Mouse (Mus musculus) limb, embryonic 13.5 days (tissue): Measurements from ENCODE around the gene Rhd. TPM values are rescaled to one million over a fixed set of nuclear protein-coding genes. Genes with fewer than 3 reads are reported as not detected.
"Not testable (repeated sequence)": the region's sequence is repeated elsewhere in the genome, so short reads cannot be mapped to it uniquely, and the experiment has no call there.

Source experiments
- ATAC-seq: fragments of 200-750 bp; cut with Nextera tagmentation; 2 replicates; pipeline ENCODE4 v1.8.0; 2017; ENCODE audit warnings: low read depth, moderate number of reproducible peaks, moderate TSS enrichment; ENCODE audit not compliant: low FRiP score
- H3K27ac ChIP-seq: fragments of 300-500 bp; sonication (generic); 2 replicates; pipeline ENCODE4 v1.5.1; 2015; ENCODE audit warnings: inconsistent platforms, mild to moderate bottlenecking, moderate library complexity
- H3K27me3 ChIP-seq: fragments of 300-500 bp; sonication (generic); 2 replicates; pipeline ENCODE4 v1.6.1; 2015; ENCODE audit warnings: mild to moderate bottlenecking, inconsistent platforms
- H3K36me3 ChIP-seq: fragments of 300-500 bp; sonication (generic); 2 replicates; pipeline ENCODE4 v1.6.1; 2015; ENCODE audit warnings: inconsistent platforms, mild to moderate bottlenecking, moderate library complexity
- H3K4me1 ChIP-seq: fragments of 300-500 bp; sonication (generic); 2 replicates; pipeline ENCODE4 v1.6.1; 2015; ENCODE audit warnings: inconsistent platforms
- H3K4me2 ChIP-seq: fragments of 300-500 bp; sonication (generic); replicated peaks from 2 replicates; pipeline ENCODE4 v1.6.1; 2015; ENCODE audit warnings: inconsistent platforms, mild to moderate bottlenecking, moderate library complexity
- H3K4me3 ChIP-seq: fragments of 300-500 bp; sonication (generic); 2 replicates; pipeline ENCODE4 v1.5.1; 2015; ENCODE audit warnings: moderate library complexity, mild to moderate bottlenecking, inconsistent platforms
- H3K9ac ChIP-seq: fragments of 300-500 bp; sonication (generic); 2 replicates; pipeline ENCODE4 v1.6.1; 2015; ENCODE audit warnings: mild to moderate bottlenecking, inconsistent platforms
- H3K9me3 ChIP-seq: fragments of 300-500 bp; sonication (generic); 2 replicates; pipeline ENCODE4 v1.6.1; 2016; ENCODE audit warnings: inconsistent platforms
- WGBS: fragments of 180-500 bp; shearing (Covaris S2); methylation state at CpG from one replicate; pipeline ENCODE4 v1.1.7; 2015; 5-methylcytosine and 5-hydroxymethylcytosine counted together
- polyA plus RNA-seq: library from polyadenylated mRNA; unstranded; fragments of >200 nt; fragmentation: Nextera tagmentation; extraction: Ambion mirVana; gene quantifications from 2 replicates; pipeline ENCODE4 v1.2.1, GENCODE M21; 2015

Gene Rhd
- polyA plus RNA-seq, 1 experiment from 2014 or later, result 2.9 TPM

DNA sequence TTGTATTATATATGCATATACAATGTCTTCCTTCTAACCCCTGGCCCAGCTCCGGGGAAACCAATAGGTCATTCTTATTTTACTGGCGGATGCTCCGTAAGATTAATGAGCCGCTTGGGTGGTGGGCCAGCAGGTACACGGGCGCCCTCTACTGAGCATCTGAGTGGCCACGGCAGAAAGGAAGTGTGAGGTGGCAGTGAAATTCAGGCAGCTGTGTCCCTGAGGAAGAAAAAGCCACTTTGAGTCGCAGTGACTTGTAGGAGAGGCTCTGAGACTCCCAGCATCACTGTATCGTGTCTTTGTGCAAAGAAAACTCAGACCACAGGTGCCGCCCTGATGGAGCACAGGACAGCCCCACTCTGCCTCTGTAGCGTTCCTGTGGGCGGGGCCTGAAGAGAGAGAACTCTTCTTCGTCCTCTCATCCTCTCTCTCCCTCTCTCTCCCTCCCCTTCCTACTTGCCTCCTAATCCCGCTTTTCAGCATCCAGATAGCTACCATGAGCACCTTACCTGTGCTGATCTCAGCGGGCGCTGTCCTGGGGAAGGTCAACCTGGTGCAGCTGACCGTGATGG lies 15.2 kb downstream of the Rhd start:
- peak overlapping the region; percentile 63 for H3K9ac ChIP-seq
- H3K27ac ChIP-seq, result no peak overlapping the region
- H3K4me2 ChIP-seq, result peak overlapping the region; percentile 72

GRCm38 (mm10) chr4:134880041-134880440 lies 15.7 kb downstream of the Rhd start:
- ATAC-seq, result no peak
- peaks cover 9% of the 10 kb centered on the region; the same call in 1 of the 2 replicates for H3K4me1 ChIP-seq
- no peaks in the 10 kb centered on the region for H3K27me3 ChIP-seq
- H3K36me3 ChIP-seq, result no peaks in the 10 kb centered on the region
- WGBS, result 35% methylated on average over 6 of the region's 6 CpGs
- H3K4me2 ChIP-seq, result peak overlapping the region; percentile 72
- peak overlapping the region; percentile 41 for H3K4me3 ChIP-seq
- H3K27ac ChIP-seq, result no peak overlapping the region
- H3K9ac ChIP-seq, result peak overlapping the region; percentile 63; the same call in 1 of the 2 replicates
- no peaks in the 10 kb centered on the region for H3K9me3 ChIP-seq

More for the DNA sequence above, 15.2 kb downstream of the Rhd start:
- peak; percentile 67 for ATAC-seq
- 3% methylated on average over 17 of the region's 17 CpGs for WGBS
- Histone ChIP-seq H3K9me3 (no peaks in the 10 kb centered on the region), H3K27me3 (no peaks in the 10 kb centered on the region), H3K4me1 (peaks cover 9% of the 10 kb centered on the region; the same call in 1 of the 2 replicates), H3K4me3 (peak overlapping the region; percentile 41), H3K36me3 (no peaks in the 10 kb centered on the region)

- Histone ChIP-seq H3K27ac (no peak overlapping the region), H3K4me1 (peaks cover 9% of the 10 kb centered on the region; the same call in 1 of the 2 replicates), H3K9me3 (no peaks in the 10 kb centered on the region), H3K4me2 (no peak overlapping the region), H3K9ac (no peak overlapping the region), H3K4me3 (no peak overlapping the region), H3K36me3 (no peaks in the 10 kb centered on the region), H3K27me3 (no peaks in the 10 kb centered on the region)
- no peak for ATAC-seq
- 26% methylated on average over 7 of the region's 7 CpGs for WGBS
These were observed 18.9 kb downstream of the Rhd start for GRCm38 (mm10) chr4:134883266-134883665.

- Histone ChIP-seq H3K27ac (no peak overlapping the region), H3K4me2 (no peak overlapping the region), H3K4me1 (peaks cover 9% of the 10 kb centered on the region; the same call in 1 of the 2 replicates), H3K27me3 (no peaks in the 10 kb centered on the region), H3K9ac (no peak overlapping the region), H3K36me3 (no peaks in the 10 kb centered on the region), H3K4me3 (no peak overlapping the region), H3K9me3 (no peaks in the 10 kb centered on the region)
- 83% methylated on average over 10 of the region's 10 CpGs for WGBS
- ATAC-seq, result no peak
These were observed 19.5 kb downstream of the Rhd start for GRCm38 (mm10) chr4:134883808-134884207.

- H3K4me2 ChIP-seq, result no peak overlapping the region
- no peak overlapping the region for H3K9ac ChIP-seq
- no peaks in the 10 kb centered on the region for H3K9me3 ChIP-seq
- no peak for ATAC-seq
- H3K4me1 ChIP-seq, result peaks cover 7% of the 10 kb centered on the region; the same call in 1 of the 2 replicates
- H3K27ac ChIP-seq, result no peak overlapping the region
- H3K36me3 ChIP-seq, result no peaks in the 10 kb centered on the region
- WGBS, result 84% methylated on average over 4 of the region's 4 CpGs
- H3K4me3 ChIP-seq, result no peak overlapping the region
- H3K27me3 ChIP-seq, result no peaks in the 10 kb centered on the region
These were observed 20.0 kb downstream of the Rhd start for GRCm38 (mm10) chr4:134884364-134884763.

GRCm38 (mm10) chr4:134892096-134892495 lies 27.8 kb downstream of the Rhd start:
- H3K9me3 ChIP-seq, result no peaks in the 10 kb centered on the region
- H3K4me3 ChIP-seq, result no peak overlapping the region
- H3K27me3 ChIP-seq, result no peaks in the 10 kb centered on the region
- ATAC-seq, result no peak
- H3K27ac ChIP-seq, result no peak overlapping the region
- H3K36me3 ChIP-seq, result peaks cover 27% of the 10 kb centered on the region
- H3K4me1 ChIP-seq, result no peaks in the 10 kb centered on the region
- H3K9ac ChIP-seq, result no peak overlapping the region
- 82% methylated on average over 6 of the region's 6 CpGs for WGBS
- H3K4me2 ChIP-seq, result no peak overlapping the region

DNA sequence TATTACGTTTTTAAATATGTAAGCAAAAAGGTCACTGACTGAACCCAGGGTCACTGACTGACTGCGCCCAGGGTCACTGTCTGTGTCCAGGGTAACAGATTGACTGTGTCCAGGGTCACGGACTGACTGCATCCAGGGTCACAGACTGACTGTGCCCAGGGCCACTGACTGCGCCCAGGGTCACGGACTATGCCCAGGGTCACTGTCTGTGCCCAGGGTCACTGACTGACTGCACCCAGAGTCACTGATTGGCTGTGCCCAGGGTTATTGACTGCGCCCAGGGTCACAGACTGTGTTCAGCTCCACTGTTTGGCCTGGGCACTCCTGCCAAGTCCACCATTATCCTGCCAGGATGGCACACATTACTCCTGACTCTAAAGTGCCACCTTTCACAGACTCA lies 32.9 kb downstream of the Rhd start:
- Histone ChIP-seq H3K4me3 (no peak overlapping the region), H3K27ac (no peak overlapping the region), H3K27me3 (no peaks in the 10 kb centered on the region), H3K36me3 (peaks cover 76% of the 10 kb centered on the region), H3K4me2 (no peak overlapping the region), H3K9me3 (no peaks in the 10 kb centered on the region), H3K9ac (no peak overlapping the region), H3K4me1 (no peaks in the 10 kb centered on the region)
- 94% methylated on average over 6 of the region's 6 CpGs for WGBS
- no peak for ATAC-seq

DNA sequence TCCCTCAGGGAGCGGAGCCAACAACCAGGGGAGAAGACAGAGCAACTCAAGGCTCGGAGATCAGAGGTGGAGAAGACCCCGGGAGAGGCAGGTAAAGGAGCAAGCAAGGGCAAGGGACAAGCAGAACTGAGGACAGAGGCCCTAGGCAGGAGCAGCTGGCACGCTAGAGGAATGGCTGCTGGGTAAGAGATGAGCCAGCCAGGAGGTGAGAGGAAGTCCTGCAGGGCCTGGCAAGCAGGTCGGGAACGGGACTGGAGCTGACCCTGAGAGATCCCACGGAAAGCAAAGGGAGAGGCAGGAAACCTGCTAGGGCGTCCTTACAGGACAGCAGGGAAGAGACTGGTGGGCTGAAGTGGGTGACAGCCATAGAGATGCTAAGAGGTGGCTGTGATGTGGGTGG lies 36.8 kb downstream of the Rhd start:
- Histone ChIP-seq H3K4me1 (no peaks in the 10 kb centered on the region), H3K4me2 (no peak overlapping the region), H3K9me3 (no peaks in the 10 kb centered on the region), H3K36me3 (peaks cover 98% of the 10 kb centered on the region), H3K9ac (no peak overlapping the region), H3K27ac (no peak overlapping the region), H3K4me3 (no peak overlapping the region), H3K27me3 (no peaks in the 10 kb centered on the region)
- ATAC-seq, result no peak
- 91% methylated on average over 8 of the region's 8 CpGs for WGBS

GRCm38 (mm10) chr4:134903046-134903445 lies 38.7 kb downstream of the Rhd start:
- WGBS, result 84% methylated on average over 7 of the region's 7 CpGs
- no peaks in the 10 kb centered on the region for H3K27me3 ChIP-seq
- no peak overlapping the region for H3K4me3 ChIP-seq
- H3K27ac ChIP-seq, result no peak overlapping the region
- no peaks in the 10 kb centered on the region for H3K9me3 ChIP-seq
- no peaks in the 10 kb centered on the region for H3K4me1 ChIP-seq
- no peak for ATAC-seq
- no peak overlapping the region for H3K4me2 ChIP-seq
- no peak overlapping the region for H3K9ac ChIP-seq
- peaks cover 100% of the 10 kb centered on the region for H3K36me3 ChIP-seq

DNA sequence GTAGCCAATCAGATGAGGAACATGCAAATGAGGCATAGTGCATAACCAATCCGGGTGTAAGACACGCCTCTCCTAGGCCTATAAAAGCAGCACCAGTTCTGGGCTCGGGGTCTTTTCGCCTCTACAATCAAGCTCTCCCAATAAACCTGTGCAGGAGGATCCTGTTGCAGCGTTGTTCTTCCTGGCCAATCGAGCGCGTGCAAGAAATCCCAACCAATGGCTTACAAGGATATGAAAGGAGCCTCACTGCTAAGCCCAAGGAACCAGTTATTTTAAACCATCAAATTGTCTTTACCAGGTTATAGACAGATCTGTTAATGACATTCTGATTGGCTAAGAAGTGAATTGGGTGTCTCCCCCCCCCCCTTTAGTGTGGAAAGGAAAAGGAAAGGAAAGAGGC lies 47.1 kb downstream of the Rhd start:
- not testable (repeated sequence) for H3K9ac ChIP-seq, H3K27me3 ChIP-seq, H3K4me2 ChIP-seq, H3K9me3 ChIP-seq, H3K4me3 ChIP-seq, H3K27ac ChIP-seq, ATAC-seq
- 92% methylated on average over 7 of the region's 8 CpGs for WGBS
- H3K4me1 ChIP-seq, result peaks cover 18% of the 10 kb centered on the region
- H3K36me3 ChIP-seq, result peaks cover 53% of the 10 kb centered on the region

DNA sequence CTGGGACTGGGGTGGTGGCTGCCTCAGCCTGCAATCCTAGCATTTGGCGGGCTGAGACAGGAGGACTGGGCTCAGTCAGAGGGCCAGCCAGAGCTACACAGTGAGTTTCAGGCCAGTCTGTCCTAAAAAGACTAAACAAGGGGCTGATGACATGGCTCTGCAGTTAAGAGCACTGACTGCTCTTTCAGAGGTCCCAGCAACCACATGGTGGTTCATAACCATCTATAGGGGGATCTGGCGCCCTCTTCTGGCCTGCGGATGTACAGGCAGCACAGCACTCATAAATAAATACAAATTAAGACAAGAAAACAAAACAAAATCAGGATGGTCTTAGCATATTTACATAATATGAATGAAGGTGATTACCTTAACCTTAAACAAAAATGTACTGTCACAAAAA lies 49.1 kb downstream of the Rhd start:
- H3K36me3 ChIP-seq, result peaks cover 33% of the 10 kb centered on the region
- WGBS, result 31% methylated on average over 3 of the region's 3 CpGs
- peak overlapping the region; percentile 79 for H3K4me2 ChIP-seq
- ATAC-seq, result no peak
- H3K27ac ChIP-seq, result no peak overlapping the region
- peaks cover 18% of the 10 kb centered on the region for H3K4me1 ChIP-seq
- no peaks in the 10 kb centered on the region for H3K9me3 ChIP-seq
- no peaks in the 10 kb centered on the region for H3K27me3 ChIP-seq
- H3K4me3 ChIP-seq, result peak overlapping the region; percentile 96
- no peak overlapping the region for H3K9ac ChIP-seq

DNA sequence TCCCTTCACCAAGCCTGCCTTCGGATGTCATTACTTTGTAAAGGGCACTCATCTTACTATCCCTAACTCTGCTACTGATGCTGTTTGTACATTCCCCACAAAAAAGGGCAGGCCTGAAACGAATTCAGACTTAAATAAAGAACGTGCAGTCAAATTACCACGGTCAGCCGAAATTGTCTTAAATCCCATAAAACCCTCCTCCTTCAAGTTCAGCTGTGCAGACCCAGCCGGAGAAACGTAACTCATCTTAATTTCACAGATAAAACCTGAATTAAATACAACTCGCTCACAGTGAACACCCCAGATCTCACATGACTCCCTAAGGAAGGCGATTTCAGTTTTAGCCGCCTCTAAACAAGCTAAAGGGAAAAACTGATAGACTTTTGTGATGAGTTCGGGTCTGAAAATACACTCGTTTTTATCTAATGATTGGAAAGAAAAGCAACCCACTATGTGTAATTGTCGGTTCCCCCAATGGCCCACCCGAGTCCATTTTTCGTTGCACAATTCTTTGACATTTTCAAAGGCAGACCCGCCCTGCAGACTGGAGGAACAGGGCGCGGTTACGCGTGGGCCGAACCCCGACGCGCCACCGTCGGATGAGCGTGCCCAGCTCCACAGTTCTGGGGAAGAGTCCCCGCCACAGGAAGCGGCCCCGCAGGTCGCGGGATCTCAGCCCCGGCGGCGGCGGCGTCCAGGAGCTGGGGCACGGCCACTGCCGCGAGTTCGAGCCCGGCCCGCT lies 50.0 kb downstream of the Rhd start:
- peak overlapping the region; percentile 88 for H3K27ac ChIP-seq
- H3K4me2 ChIP-seq, result peak overlapping the region; percentile 79
- peak overlapping the region; percentile 94 for H3K9ac ChIP-seq
- under 1% methylated on average over 42 of the region's 43 CpGs for WGBS
- ATAC-seq, result peak; percentile 70
- no peaks in the 10 kb centered on the region for H3K27me3 ChIP-seq
- H3K9me3 ChIP-seq, result no peaks in the 10 kb centered on the region
- H3K4me3 ChIP-seq, result peak overlapping the region; percentile 96
- H3K4me1 ChIP-seq, result peaks cover 18% of the 10 kb centered on the region
- peaks cover 24% of the 10 kb centered on the region for H3K36me3 ChIP-seq
